Mouse (Mus musculus) bone marrow, adult 2 months (tissue): ENCODE data around the gene Rbm34.

Experiments used
- CTCF ChIP-seq: fragments of 200-500 bp; IDR thresholded peaks from 2 replicates; pipeline ENCODE4 v1.5.1; 2011; ENCODE audit warnings: low read length, control low read depth; ENCODE audit not compliant: control insufficient read depth, insufficient read depth
- POLR2A ChIP-seq: fragments of 200-500 bp; IDR thresholded peaks from 2 replicates; pipeline ENCODE4 v1.6.1; 2011; ENCODE audit warnings: low read depth, mild to moderate bottlenecking, control low read depth, low read length, borderline replicate concordance; ENCODE audit not compliant: control insufficient read depth

- TF ChIP-seq CTCF (no peak), POLR2A (no peak)
Observed at GRCm38 (mm10) chr8:127011668-127012067, 40.8 kb upstream of the Rbm34 start.
